Mouse (Mus musculus) kidney, postnatal 36 days (tissue): ENCODE data around the gene Gm14862.
"Not testable (repeated sequence)": the region's sequence is repeated elsewhere in the genome, so short reads cannot be mapped to it uniquely, and the experiment has no call there.

Experiments
- DNase-seq, 2 experiments: peaks; one replicate each; pipeline ENCODE4 v3.0.0; 2021 to 2022; ENCODE audit warnings: mixed read lengths in 2 of 2

Gene Gm14862

GRCm38 (mm10) chrX:9256766-9257165, at the start of gene Gm14862:
TSS of gene Gm14862 (minus strand) at chrX:9256899.
- no peak for DNase-seq

GRCm38 (mm10) chrX:9303455-9303854, 46.8 kb upstream of the Gm14862 start:
- no peak for DNase-seq

- DNase-seq, result no peak
Observed at GRCm38 (mm10) chrX:9302791-9303190, 46.1 kb upstream of the Gm14862 start.

GRCm38 (mm10) chrX:9298413-9298864, 41.7 kb upstream of the Gm14862 start:
- DNase-seq, result no peak

- not testable (repeated sequence) for DNase-seq
Observed at GRCm38 (mm10) chrX:9293140-9293829, 36.6 kb upstream of the Gm14862 start.

- DNase-seq, result not testable (repeated sequence)
Observed at GRCm38 (mm10) chrX:9283464-9283863, 26.8 kb upstream of the Gm14862 start, which contains the start of gene H2al1m. TSS of gene H2al1m (plus strand) at chrX:9283764.

GRCm38 (mm10) chrX:9274321-9274720, 17.6 kb upstream of the Gm14862 start:
- no peak for DNase-seq

- peak in 1 of 2 experiments; percentile 1 for DNase-seq
Observed at GRCm38 (mm10) chrX:9273377-9274002, 16.8 kb upstream of the Gm14862 start.

- DNase-seq, result peak; percentile 42 to 66
Observed at GRCm38 (mm10) chrX:9272460-9273361, 16.0 kb upstream of the Gm14862 start, which contains the start of gene Xk. TSS of gene Xk (plus strand) at chrX:9272756.

GRCm38 (mm10) chrX:9271947-9272459, 15.3 kb upstream of the Gm14862 start:
- DNase-seq, result no peak

- DNase-seq, result no peak
Observed at GRCm38 (mm10) chrX:9271112-9271511, 14.4 kb upstream of the Gm14862 start.

- DNase-seq, result no peak
Observed at GRCm38 (mm10) chrX:9259267-9259666, 2.6 kb upstream of the Gm14862 start.

GRCm38 (mm10) chrX:9257831-9258230, 1.1 kb upstream of the Gm14862 start:
- no peak for DNase-seq

- DNase-seq, result no peak
Observed at GRCm38 (mm10) chrX:9254901-9255300, 1.8 kb downstream of the Gm14862 start.

GRCm38 (mm10) chrX:9253990-9254389, 2.7 kb downstream of the Gm14862 start:
- no peak for DNase-seq

GRCm38 (mm10) chrX:9248911-9249310, 7.8 kb downstream of the Gm14862 start:
- no peak for DNase-seq

GRCm38 (mm10) chrX:9244603-9245336, 11.9 kb downstream of the Gm14862 start:
- no peak for DNase-seq

GRCm38 (mm10) chrX:9243381-9243864, 13.3 kb downstream of the Gm14862 start:
- DNase-seq, result peak; percentile 5 to 12

GRCm38 (mm10) chrX:9240737-9241591, 15.7 kb downstream of the Gm14862 start:
- no peak for DNase-seq

- DNase-seq, result no peak
Observed at GRCm38 (mm10) chrX:9227105-9227504, 29.6 kb downstream of the Gm14862 start.
